Mouse (Mus musculus) intestine, postnatal 0 days (tissue): ENCODE measurements at regions not wholly inside any gene's neighbourhood (a gene's known extent, or its start where the extent isn't known, plus 50 kb on each side); places are given as distances from the start of the nearest gene placed in this dataset.

Experiments used
- ATAC-seq: fragments of 200-750 bp; cut with Nextera tagmentation; 2 replicates; pipeline ENCODE4 v1.8.0; 2017; ENCODE audit warnings: mild to moderate bottlenecking, moderate TSS enrichment, moderate library complexity
- H3K27ac ChIP-seq: fragments of 300-500 bp; sonication (generic); 2 replicates; pipeline ENCODE4 v1.5.1; 2014; ENCODE audit warnings: mild to moderate bottlenecking, low read depth, low read length, moderate library complexity
- H3K27me3 ChIP-seq: fragments of 300-500 bp; sonication (generic); replicated peaks from 2 replicates; pipeline ENCODE4 v1.6.1; 2014; ENCODE audit warnings: low read length, mixed read lengths; ENCODE audit not compliant: control insufficient read depth, insufficient read depth
- H3K36me3 ChIP-seq: fragments of 300-500 bp; sonication (generic); 2 replicates; pipeline ENCODE4 v1.6.1; 2014; ENCODE audit warnings: mild to moderate bottlenecking, moderate library complexity; ENCODE audit not compliant: control insufficient read depth, insufficient read depth
- H3K4me1 ChIP-seq: fragments of 300-500 bp; sonication (generic); replicated peaks from 2 replicates; pipeline ENCODE4 v1.6.1; 2014; ENCODE audit warnings: antibody characterized with exemption, low read length, mixed read lengths; ENCODE audit not compliant: control insufficient read depth, insufficient read depth
- H3K4me2 ChIP-seq: fragments of 300-500 bp; sonication (generic); replicated peaks from 2 replicates; pipeline ENCODE4 v1.6.1; 2014; ENCODE audit warnings: low read depth, mild to moderate bottlenecking, moderate library complexity
- H3K4me3 ChIP-seq: fragments of 300-500 bp; sonication (generic); 2 replicates; pipeline ENCODE4 v1.5.1; 2014; ENCODE audit warnings: low read depth, low read length
- H3K9ac ChIP-seq: fragments of 300-500 bp; sonication (generic); 2 replicates; pipeline ENCODE4 v1.6.1; 2014; ENCODE audit warnings: mild to moderate bottlenecking, low read depth, low read length
- H3K9me3 ChIP-seq: fragments of 300-500 bp; sonication (generic); 2 replicates; pipeline ENCODE4 v1.6.1; 2016; ENCODE audit warnings: mixed run types; ENCODE audit not compliant: control insufficient read depth
- CTCF ChIP-seq: sonication (generic); IDR thresholded peaks from 2 replicates; pipeline ENCODE4 v1.5.1; 2016; ENCODE audit warnings: low read depth, mild to moderate bottlenecking, control low read depth, antibody characterized with exemption, moderate library complexity
- WGBS: fragments of 180-500 bp; shearing (Covaris S2); extraction: QIAGEN DNeasy Blood & Tissue Kit; methylation state at CpG from one replicate; pipeline ENCODE4 v1.1.7; 2014; 5-methylcytosine and 5-hydroxymethylcytosine counted together

GRCm38 (mm10) chr9:47223536-47223935 is 225.0 kb downstream of the Gm4791 start:
- H3K4me1 ChIP-seq: no peaks in the 10 kb centered on the region
- H3K27me3 ChIP-seq: no peaks in the 10 kb centered on the region
- no peak for ATAC-seq
- TF ChIP-seq CTCF: no peak
- 70% methylated on average over 2 of the region's 2 CpGs for WGBS
- H3K27ac ChIP-seq: no peak overlapping the region
- H3K4me3 ChIP-seq: no peak overlapping the region
- no peaks in the 10 kb centered on the region for H3K36me3 ChIP-seq
- no peaks in the 10 kb centered on the region for H3K9me3 ChIP-seq
- no peak overlapping the region for H3K4me2 ChIP-seq
- no peak overlapping the region for H3K9ac ChIP-seq

DNA sequence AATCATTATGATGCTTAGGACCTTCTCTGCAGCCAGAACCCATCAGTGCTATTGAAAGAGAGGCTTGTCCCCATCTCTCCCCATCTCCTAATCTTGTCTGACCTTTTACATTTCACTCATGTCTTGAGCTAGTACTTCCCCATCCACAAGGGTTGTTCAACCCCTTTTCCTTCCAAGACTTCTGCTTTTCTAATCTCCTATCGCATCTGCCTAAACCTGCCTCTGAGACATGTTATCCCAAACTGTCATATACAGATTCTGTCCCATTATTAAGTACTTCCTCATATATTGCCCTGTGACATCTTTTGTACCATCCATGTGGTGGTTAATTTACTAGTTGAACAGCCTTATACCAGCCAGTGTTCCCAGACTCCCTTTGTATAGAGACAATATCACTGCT is 225.7 kb downstream of the Gm4791 start:
- no peak for ATAC-seq
- Histone ChIP-seq H3K4me1 (no peaks in the 10 kb centered on the region), H3K27me3 (no peaks in the 10 kb centered on the region), H3K9me3 (no peaks in the 10 kb centered on the region), H3K4me2 (no peak overlapping the region), H3K36me3 (no peaks in the 10 kb centered on the region), H3K4me3 (no peak overlapping the region), H3K27ac (no peak overlapping the region), H3K9ac (no peak overlapping the region)
- TF ChIP-seq CTCF: no peak
- 90% methylated on average over 1 of the region's 1 CpGs for WGBS

DNA sequence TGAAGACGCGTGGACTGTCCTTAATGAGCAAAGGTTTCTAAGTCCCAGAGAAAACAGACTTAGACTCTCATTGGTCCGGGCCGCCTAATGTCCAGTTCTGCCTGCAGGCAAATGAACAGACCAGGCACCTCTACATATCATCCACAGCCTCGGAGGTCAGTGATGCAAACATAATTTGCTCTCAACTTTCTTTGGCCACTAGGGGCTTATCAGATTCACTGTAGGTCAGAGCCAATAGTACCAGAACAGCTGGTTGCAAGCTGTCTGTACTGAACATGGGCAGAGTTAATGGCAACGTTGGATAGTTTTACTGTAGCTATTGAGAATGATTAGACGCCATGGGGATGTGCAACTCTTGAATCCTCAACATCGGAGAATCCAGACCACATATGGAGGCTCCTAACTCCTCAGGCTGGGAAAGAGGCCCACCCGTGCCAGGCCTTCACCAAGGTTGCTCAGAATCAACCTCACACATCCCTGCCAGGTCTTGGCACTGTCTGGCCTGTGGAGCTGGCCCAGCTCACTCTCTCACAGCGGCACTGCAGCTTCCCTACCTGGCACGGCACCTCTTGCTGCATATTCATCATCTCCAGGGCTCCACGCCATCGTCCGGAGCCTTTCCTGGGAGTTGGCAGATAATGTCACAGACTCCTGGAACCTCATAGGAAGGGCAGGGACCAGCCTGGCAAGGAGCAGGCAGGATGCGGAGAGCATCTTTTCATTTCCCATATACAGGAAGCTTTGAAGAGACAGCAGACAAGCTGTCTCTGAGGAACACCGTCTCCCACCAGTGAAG is 228.1 kb downstream of the Gm4791 start:
- H3K27ac ChIP-seq: no peak overlapping the region
- H3K9me3 ChIP-seq: no peaks in the 10 kb centered on the region
- H3K4me2 ChIP-seq: no peak overlapping the region
- no peaks in the 10 kb centered on the region for H3K4me1 ChIP-seq
- ATAC-seq: no peak
- peak; percentile 39 for TF ChIP-seq CTCF
- no peaks in the 10 kb centered on the region for H3K36me3 ChIP-seq
- H3K4me3 ChIP-seq: no peak overlapping the region
- no peak overlapping the region for H3K9ac ChIP-seq
- no peaks in the 10 kb centered on the region for H3K27me3 ChIP-seq
- WGBS: 87% methylated on average over 16 of the region's 16 CpGs

DNA sequence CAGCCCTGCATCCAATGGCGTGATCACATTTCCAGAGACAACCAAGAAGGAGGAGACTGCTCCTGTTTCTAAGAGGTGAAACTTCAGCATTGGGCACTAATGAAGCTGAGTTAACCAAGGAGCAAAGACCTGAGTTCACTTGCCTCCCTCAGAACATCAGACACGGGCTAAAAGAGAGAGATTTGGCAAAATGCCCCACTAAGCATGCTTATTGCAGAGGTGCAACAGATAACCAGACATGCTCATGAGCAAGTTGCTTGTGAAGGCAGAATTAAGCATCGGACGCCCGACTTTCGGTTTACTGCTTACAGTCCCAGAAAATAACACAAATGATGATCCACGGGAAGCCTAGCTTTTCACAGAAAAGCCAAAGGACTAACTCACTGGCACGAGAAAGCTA is 228.8 kb downstream of the Gm4791 start:
- Histone ChIP-seq H3K9ac (no peak overlapping the region), H3K27me3 (no peaks in the 10 kb centered on the region), H3K27ac (no peak overlapping the region), H3K9me3 (no peaks in the 10 kb centered on the region), H3K36me3 (no peaks in the 10 kb centered on the region), H3K4me3 (no peak overlapping the region), H3K4me1 (no peaks in the 10 kb centered on the region), H3K4me2 (no peak overlapping the region)
- WGBS: 81% methylated on average over 8 of the region's 8 CpGs
- TF ChIP-seq CTCF: no peak
- no peak for ATAC-seq

DNA sequence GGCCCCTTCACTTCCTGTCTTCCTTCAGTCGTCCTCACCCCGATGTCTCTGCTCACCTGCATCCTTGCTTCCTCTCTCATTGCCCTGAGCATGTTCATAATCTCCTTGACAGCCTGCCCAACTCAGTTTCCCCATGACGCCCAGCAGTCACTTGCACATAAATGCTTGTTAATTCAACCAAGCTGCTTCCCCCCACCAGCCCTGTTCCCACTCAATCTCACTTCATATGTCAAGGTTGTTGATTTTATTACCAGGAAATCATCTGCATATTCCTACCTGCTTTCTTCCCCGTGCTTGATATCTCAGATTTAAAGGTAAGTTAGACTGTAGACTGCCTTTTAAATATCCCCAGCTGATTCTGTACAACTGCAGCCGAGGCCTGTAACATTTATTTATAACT is 230.2 kb downstream of the Gm4791 start:
- Histone ChIP-seq H3K36me3 (no peaks in the 10 kb centered on the region), H3K9me3 (no peaks in the 10 kb centered on the region), H3K27ac (no peak overlapping the region), H3K9ac (no peak overlapping the region), H3K4me1 (no peaks in the 10 kb centered on the region), H3K4me3 (no peak overlapping the region), H3K4me2 (no peak overlapping the region), H3K27me3 (no peaks in the 10 kb centered on the region)
- no peak for ATAC-seq
- no peak for TF ChIP-seq CTCF
- 53% methylated on average over 5 of the region's 5 CpGs for WGBS

- no peaks in the 10 kb centered on the region for H3K36me3 ChIP-seq
Observed at GRCm38 (mm10) chr9:47229296-47229695, 230.8 kb downstream of the Gm4791 start.

DNA sequence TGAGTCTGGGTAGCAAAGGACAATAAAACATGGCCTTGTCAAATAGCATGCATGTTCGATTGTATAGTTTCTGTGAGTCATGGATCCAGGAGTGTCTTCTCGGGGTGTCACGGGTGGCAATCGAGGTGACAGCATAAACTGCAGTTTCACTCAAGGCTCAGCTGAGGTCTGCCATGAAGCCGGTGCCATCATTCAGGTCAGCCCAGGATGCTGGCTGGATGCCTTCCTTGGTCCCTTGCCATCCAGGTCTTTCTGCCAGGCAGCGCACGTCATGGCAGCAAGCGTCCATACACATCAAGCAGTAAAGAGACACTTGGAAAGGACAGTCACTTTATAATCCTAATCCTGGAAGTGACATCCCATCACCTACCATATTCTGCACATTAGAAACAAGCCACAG is 242.4 kb downstream of the Gm4791 start:
- no peaks in the 10 kb centered on the region for H3K36me3 ChIP-seq
- H3K27ac ChIP-seq: no peak overlapping the region
- no peak overlapping the region for H3K4me3 ChIP-seq
- TF ChIP-seq CTCF: no peak
- no peak for ATAC-seq
- WGBS: 93% methylated on average over 8 of the region's 8 CpGs
- H3K27me3 ChIP-seq: no peaks in the 10 kb centered on the region
- no peaks in the 10 kb centered on the region for H3K4me1 ChIP-seq
- H3K9me3 ChIP-seq: no peaks in the 10 kb centered on the region
- no peak overlapping the region for H3K4me2 ChIP-seq
- no peak overlapping the region for H3K9ac ChIP-seq

More at GRCm38 (mm10) chr9:47229296-47229695, 230.8 kb downstream of the Gm4791 start:
- Histone ChIP-seq H3K27me3 (no peaks in the 10 kb centered on the region), H3K9me3 (no peaks in the 10 kb centered on the region), H3K9ac (no peak overlapping the region), H3K27ac (no peak overlapping the region), H3K4me3 (no peak overlapping the region), H3K4me1 (no peaks in the 10 kb centered on the region), H3K4me2 (no peak overlapping the region)
- WGBS: 86% methylated on average over 6 of the region's 6 CpGs
- ATAC-seq: no peak
- TF ChIP-seq CTCF: no peak
